Mouse (Mus musculus) spleen, adult 2 months (tissue): ENCODE results near the gene Agpat3. TPM values are rescaled to one million over a fixed set of nuclear protein-coding genes. Genes with fewer than 3 reads are reported as not detected.
A peak's percentile ranks its signal among the peaks of the same experiment; 100 is the strongest.

ENCODE experiments used
- DNase-seq, 2 experiments: peaks; one replicate each; pipeline versions ENCODE4 v3.0.0 to v3.0.0-alpha.2; 2012 to 2021; ENCODE audit warnings: low spot score in 2 of 2, low read depth in 1 of 2
- H3K27ac ChIP-seq: fragments of 200-500 bp; 2 replicates; pipeline ENCODE4 v1.5.1; 2012; ENCODE audit warnings: low read length, inconsistent platforms; ENCODE audit not compliant: insufficient read depth
- H3K27me3 ChIP-seq: fragments of 200-500 bp; 2 replicates; pipeline ENCODE4 v1.6.1; 2012; ENCODE audit warnings: mild to moderate bottlenecking, moderate library complexity, low read length, inconsistent platforms; ENCODE audit not compliant: control insufficient read depth, insufficient read depth
- H3K36me3 ChIP-seq: fragments of 200-500 bp; 2 replicates; pipeline ENCODE4 v1.6.1; 2012; ENCODE audit warnings: mild to moderate bottlenecking, low read length, inconsistent platforms; ENCODE audit not compliant: control insufficient read depth, insufficient read depth
- H3K4me1 ChIP-seq: fragments of 200-500 bp; 2 replicates; pipeline ENCODE4 v1.6.1; 2011; ENCODE audit warnings: inconsistent platforms; ENCODE audit not compliant: control insufficient read depth, insufficient read depth, insufficient read length
- H3K4me3 ChIP-seq: fragments of 200-500 bp; 2 replicates; pipeline ENCODE4 v1.5.1; 2011; ENCODE audit warnings: mild to moderate bottlenecking, inconsistent platforms; ENCODE audit not compliant: insufficient read depth, insufficient read length; ENCODE audit errors: extremely low read depth
- CTCF ChIP-seq: fragments of 200-500 bp; IDR thresholded peaks from 2 replicates; pipeline ENCODE4 v1.5.1; 2011; ENCODE audit warnings: mild to moderate bottlenecking, inconsistent platforms; ENCODE audit not compliant: insufficient read depth, insufficient read length, insufficient replicate concordance; ENCODE audit errors: extremely low read depth
- POLR2A ChIP-seq: fragments of 200-500 bp; IDR thresholded peaks from 2 replicates; pipeline ENCODE4 v1.6.1; 2011; ENCODE audit warnings: low read depth, low read length, inconsistent platforms
- WGBS: fragments of 180-500 bp; shearing (Covaris S2); methylation state at CpG from one replicate; pipeline ENCODE4 v1.1.7; 2018; 5-methylcytosine and 5-hydroxymethylcytosine counted together
- polyA plus RNA-seq: library from polyadenylated mRNA; depleted of rRNA; stranded (reverse); fragments of >200 nt; gene quantifications from 2 replicates; pipeline ENCODE4 v1.2.3, GENCODE M21; 2012

Agpat3 gene
- polyA plus RNA-seq, 1 experiment = 177 TPM

DNA sequence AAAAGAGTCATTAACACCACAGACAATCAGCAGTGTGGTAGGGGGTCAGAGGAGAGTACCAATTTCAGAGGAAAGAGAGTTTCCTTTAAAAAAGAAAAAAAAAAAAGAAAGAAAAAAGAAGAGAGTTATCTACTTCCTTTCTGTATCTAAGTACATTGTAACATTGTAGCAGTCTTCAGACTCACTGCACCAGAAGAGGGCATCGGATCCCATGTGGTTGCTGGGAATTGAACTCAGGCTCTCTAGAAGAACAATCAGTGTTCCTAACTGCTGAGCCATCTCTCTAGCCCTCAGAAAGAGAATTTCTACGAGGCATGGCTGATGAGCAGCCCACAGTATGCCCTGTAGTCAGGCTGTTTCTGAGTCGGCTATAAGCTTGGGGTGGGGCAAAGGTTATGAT, 86.4 kb downstream of the Agpat3 start:
- no peak overlapping the region for H3K4me3 ChIP-seq
- DNase-seq = no peak
- H3K4me1 ChIP-seq = peaks cover 2% of the 10 kb centered on the region; the same call in 1 of the 2 replicates
- H3K27ac ChIP-seq = no peak overlapping the region
- 69% methylated on average over 3 of the region's 3 CpGs for WGBS
- no peaks in the 10 kb centered on the region for H3K27me3 ChIP-seq
- no peaks in the 10 kb centered on the region for H3K36me3 ChIP-seq
- TF ChIP-seq POLR2A (no peak), CTCF (no peak)

DNA sequence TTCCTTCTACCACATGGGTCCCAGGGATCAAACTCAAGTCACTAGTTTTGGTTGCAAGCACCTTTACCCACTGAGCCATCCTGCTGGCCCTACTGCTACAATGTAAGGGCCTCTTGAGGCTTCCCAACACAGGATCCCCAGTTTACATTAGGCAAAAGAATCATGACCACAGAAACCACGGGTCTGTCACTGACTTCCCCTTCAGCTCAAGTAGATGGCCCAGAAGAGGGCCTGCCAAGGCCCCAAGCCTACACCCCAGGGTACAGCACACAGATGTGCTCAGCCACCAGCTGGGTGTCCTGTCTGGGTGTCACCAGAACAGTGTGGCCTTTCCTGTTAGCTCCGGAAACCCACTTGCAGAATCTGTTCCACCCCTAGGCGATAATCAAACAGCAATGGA, 87.6 kb downstream of the Agpat3 start:
- 20% methylated on average over 3 of the region's 3 CpGs for WGBS

DNA sequence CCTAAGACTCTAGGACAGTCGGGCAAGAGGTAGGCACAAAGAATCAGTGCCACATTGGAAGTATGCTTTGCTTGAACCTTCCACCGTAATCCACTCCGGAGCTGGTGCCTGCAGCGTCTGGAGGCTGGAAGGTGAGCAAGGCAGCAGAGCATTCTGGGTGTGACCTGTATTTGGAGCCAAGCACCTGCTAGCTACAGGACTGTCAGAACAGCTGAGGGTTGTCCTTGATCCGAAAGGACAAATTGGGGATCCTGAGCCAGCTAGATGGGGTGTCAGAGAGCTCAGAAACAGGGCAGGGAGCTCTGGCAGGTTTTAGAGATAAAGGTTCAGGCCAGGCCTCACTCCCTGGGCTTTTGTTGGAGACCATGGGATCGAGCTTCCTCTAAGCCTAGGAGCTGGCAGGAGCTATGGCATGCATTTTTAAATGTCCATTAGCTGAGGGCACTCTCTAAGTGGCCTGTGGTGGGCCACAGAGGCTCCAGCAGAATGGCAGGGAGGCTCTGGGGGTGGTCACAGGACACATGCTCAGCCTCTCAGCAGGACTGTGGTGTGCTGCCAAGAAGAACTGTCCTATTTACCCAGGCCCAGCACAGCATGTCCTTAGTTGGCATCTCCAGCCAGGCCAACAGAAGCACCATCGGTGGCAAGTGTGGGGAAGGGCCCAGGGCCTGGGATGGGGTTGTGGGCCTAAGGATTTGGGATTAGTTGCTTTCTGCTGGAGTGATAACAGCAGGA, 91.2 kb downstream of the Agpat3 start:
- TF ChIP-seq CTCF = no peak
- no peak for TF ChIP-seq POLR2A
- H3K27ac ChIP-seq = no peak overlapping the region

More for the DNA sequence above, 87.6 kb downstream of the Agpat3 start:
- H3K27ac ChIP-seq = no peak overlapping the region
- TF ChIP-seq CTCF = no peak
- peak; percentile 22 to 31 for DNase-seq
- peaks cover 2% of the 10 kb centered on the region; the same call in 1 of the 2 replicates for H3K4me1 ChIP-seq
- H3K27me3 ChIP-seq = no peaks in the 10 kb centered on the region
- H3K4me3 ChIP-seq = no peak overlapping the region
- H3K36me3 ChIP-seq = no peaks in the 10 kb centered on the region

DNA sequence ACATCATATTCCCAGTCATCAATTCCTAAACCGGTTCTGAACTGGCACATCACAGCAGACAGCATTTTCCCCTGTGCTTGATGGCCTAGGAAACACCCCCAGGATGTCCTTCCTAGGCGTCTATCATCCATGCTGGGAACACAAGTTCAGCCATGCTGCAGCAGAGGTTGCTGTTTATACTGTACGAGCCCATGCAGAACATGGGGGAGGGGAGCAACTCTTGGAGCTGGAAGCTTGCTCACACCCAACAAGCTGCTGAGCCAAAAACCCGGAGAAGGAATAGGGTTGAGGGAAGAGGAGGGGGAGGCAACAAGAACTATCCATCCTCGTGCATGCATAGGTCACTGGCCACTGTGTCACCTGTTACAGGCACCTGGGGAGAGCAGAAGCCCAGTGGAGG, 92.0 kb downstream of the Agpat3 start:
- no peak for TF ChIP-seq CTCF
- TF ChIP-seq POLR2A = no peak
- peaks cover 2% of the 10 kb centered on the region; the same call in 1 of the 2 replicates for H3K4me1 ChIP-seq
- H3K36me3 ChIP-seq = no peaks in the 10 kb centered on the region
- no peak overlapping the region for H3K4me3 ChIP-seq
- no peak for DNase-seq
- no peaks in the 10 kb centered on the region for H3K27me3 ChIP-seq
- 78% methylated on average over 5 of the region's 5 CpGs for WGBS
- H3K27ac ChIP-seq = no peak overlapping the region

More for the DNA sequence above, 91.2 kb downstream of the Agpat3 start:
- Histone ChIP-seq H3K4me1 (peaks cover 2% of the 10 kb centered on the region; the same call in 1 of the 2 replicates), H3K4me3 (no peak overlapping the region), H3K27me3 (no peaks in the 10 kb centered on the region), H3K36me3 (no peaks in the 10 kb centered on the region)
- WGBS = 93% methylated on average over 7 of the region's 7 CpGs
- DNase-seq = no peak

DNA sequence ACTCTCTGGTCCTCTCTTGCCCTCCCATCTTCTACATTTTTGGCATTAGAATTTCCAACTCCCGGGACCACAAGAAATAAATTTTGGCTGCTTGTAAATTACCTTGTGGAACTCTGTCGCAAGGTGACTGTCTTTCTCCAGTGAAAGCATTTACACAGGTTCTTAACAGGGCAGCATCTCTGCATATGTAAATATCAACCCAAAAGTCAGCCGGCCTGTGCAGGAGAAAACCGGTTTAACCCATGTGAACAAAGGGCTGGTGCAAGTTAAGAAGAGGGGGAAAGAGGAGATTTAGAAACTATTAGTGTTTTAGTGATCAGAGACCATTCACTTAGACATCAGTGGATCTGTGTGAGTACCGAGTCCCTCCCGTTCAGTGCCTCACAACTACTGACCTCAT, 92.6 kb downstream of the Agpat3 start:
- no peak overlapping the region for H3K4me3 ChIP-seq
- H3K27me3 ChIP-seq = no peaks in the 10 kb centered on the region
- peaks cover 2% of the 10 kb centered on the region; the same call in 1 of the 2 replicates for H3K4me1 ChIP-seq
- 95% methylated on average over 6 of the region's 6 CpGs for WGBS
- no peak overlapping the region for H3K27ac ChIP-seq
- DNase-seq = no peak
- no peaks in the 10 kb centered on the region for H3K36me3 ChIP-seq
- TF ChIP-seq POLR2A (no peak), CTCF (no peak)

DNA sequence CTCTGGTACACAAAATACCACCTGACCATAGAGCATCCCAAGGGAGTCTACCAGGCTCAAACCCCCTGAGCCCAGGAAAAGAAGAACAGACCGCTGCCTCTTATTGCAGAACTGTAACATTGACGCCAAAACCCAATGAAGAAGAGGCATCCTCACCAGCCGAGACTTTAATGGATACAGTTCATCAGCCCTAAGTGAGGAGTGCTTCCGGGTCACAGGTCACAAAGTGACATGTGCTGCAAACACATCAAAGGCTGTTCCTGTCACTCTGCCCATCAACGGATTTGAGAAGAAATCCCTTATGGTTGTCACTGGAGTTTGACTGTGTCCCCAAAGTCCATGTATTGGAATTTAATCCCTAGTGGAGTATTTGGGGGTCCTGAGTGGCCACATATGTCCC, 93.1 kb downstream of the Agpat3 start:
- TF ChIP-seq POLR2A (no peak), CTCF (no peak)
- Histone ChIP-seq H3K27me3 (no peaks in the 10 kb centered on the region), H3K4me3 (no peak overlapping the region), H3K36me3 (no peaks in the 10 kb centered on the region), H3K27ac (no peak overlapping the region), H3K4me1 (no peaks in the 10 kb centered on the region)
- 91% methylated on average over 5 of the region's 5 CpGs for WGBS
- no peak for DNase-seq

DNA sequence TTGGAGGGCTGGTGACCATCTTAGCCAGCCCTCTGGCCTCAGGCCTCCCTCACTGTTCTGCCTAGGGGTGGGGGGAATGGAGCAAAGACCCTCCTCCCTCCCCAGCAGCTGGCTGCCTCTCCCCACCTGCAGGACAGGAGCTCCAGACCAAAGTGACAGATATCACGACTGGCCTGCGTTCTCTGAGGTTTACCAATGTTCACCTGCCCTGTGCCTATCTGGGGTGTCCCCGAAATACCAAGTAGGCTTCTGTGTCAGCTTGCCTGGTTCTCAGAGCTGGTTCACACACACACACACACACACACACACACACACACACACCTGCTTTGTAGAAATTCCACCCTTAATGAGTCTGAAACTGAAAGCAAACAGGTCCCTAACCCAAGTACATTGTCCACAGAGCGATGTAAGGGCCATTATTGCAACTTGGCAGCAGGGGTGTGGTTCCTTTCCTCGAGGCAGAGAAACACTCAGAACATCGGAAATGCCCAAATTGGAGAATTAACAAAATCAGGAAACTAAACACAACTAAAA, 94.1 kb downstream of the Agpat3 start:
- H3K4me1 ChIP-seq = no peaks in the 10 kb centered on the region

More for the DNA sequence above, 94.1 kb downstream of the Agpat3 start:
- Histone ChIP-seq H3K27me3 (no peaks in the 10 kb centered on the region), H3K36me3 (no peaks in the 10 kb centered on the region), H3K4me3 (no peak overlapping the region), H3K27ac (no peak overlapping the region)
- TF ChIP-seq POLR2A (no peak), CTCF (no peak)
- 58% methylated on average over 6 of the region's 6 CpGs for whole genome bisulfite sequencing
- no peak for DNase-seq
